Mouse (Mus musculus) frontal cortex, adult (tissue): ENCODE measurements around the gene Npc1l1.

Source experiments
- ATAC-seq: cut with Nextera tagmentation; 2 replicates; pipeline ENCODE4 v1.9.2; 2017; ENCODE audit warnings: mild to moderate bottlenecking, moderate library complexity, mixed read lengths; ENCODE audit not compliant: low TSS enrichment

Gene Npc1l1

GRCm38 (mm10) chr11:6163062-6163461 is 66.9 kb downstream of the Npc1l1 start:
- no peak for ATAC-seq

GRCm38 (mm10) chr11:6161549-6161948 is 68.4 kb downstream of the Npc1l1 start:
- no peak for ATAC-seq
